Mouse (Mus musculus) liver, postnatal 0 days (tissue): ENCODE results near the gene Pnma1. TPM values are rescaled to one million over a fixed set of nuclear protein-coding genes. Genes with fewer than 3 reads are reported as not detected.
A peak's percentile ranks its signal among the peaks of the same experiment; 100 is the strongest.

Experiments used
- ATAC-seq: fragments of 200-750 bp; cut with Nextera tagmentation; 2 replicates; pipeline ENCODE4 v1.8.0; 2017; ENCODE audit warnings: mild to moderate bottlenecking, moderate library complexity
- DNase-seq: peaks from one replicate; pipeline ENCODE4 v3.0.0-alpha.2; 2016
- H3K27ac ChIP-seq: fragments of 300-500 bp; sonication (generic); 2 replicates; pipeline ENCODE4 v1.5.1; 2014; ENCODE audit warnings: antibody characterized with exemption, moderate library complexity, mild to moderate bottlenecking, low read depth
- H3K27me3 ChIP-seq: fragments of 300-500 bp; sonication (generic); 2 replicates; pipeline ENCODE4 v1.6.1; 2014; ENCODE audit warnings: low read length, control low read depth, mixed read lengths; ENCODE audit not compliant: insufficient read depth
- H3K36me3 ChIP-seq: fragments of 300-500 bp; sonication (generic); replicated peaks from 2 replicates; pipeline ENCODE4 v1.6.1; 2014; ENCODE audit warnings: mild to moderate bottlenecking, control low read depth, low read length, moderate library complexity, mixed read lengths; ENCODE audit not compliant: insufficient read depth
- H3K4me1 ChIP-seq: fragments of 300-500 bp; sonication (generic); 2 replicates; pipeline ENCODE4 v1.6.1; 2014; ENCODE audit warnings: antibody characterized with exemption, mild to moderate bottlenecking, control low read depth; ENCODE audit not compliant: insufficient read depth
- H3K4me2 ChIP-seq: fragments of 300-500 bp; sonication (generic); 2 replicates; pipeline ENCODE4 v1.6.1; 2014; ENCODE audit warnings: low read depth, mild to moderate bottlenecking, low read length, moderate library complexity, mixed read lengths
- H3K4me3 ChIP-seq: fragments of 300-500 bp; sonication (generic); 2 replicates; pipeline ENCODE4 v1.5.1; 2014; ENCODE audit warnings: low read depth, low read length
- H3K9ac ChIP-seq: fragments of 300-500 bp; sonication (generic); replicated peaks from 2 replicates; pipeline ENCODE4 v1.6.1; 2014; ENCODE audit warnings: mild to moderate bottlenecking, moderate library complexity
- H3K9me3 ChIP-seq: fragments of 300-500 bp; sonication (generic); 2 replicates; pipeline ENCODE4 v1.6.1; 2016; ENCODE audit warnings: mild to moderate bottlenecking, control low read depth, low read length, mixed read lengths
- CTCF ChIP-seq: sonication (generic); IDR thresholded peaks from 2 replicates; pipeline ENCODE4 v1.5.1; 2016; ENCODE audit warnings: antibody characterized with exemption, low read depth
- EP300 ChIP-seq: IDR thresholded peaks from 2 replicates; pipeline ENCODE4 v1.6.1; 2016; ENCODE audit warnings: antibody characterized with exemption, low read depth, mild to moderate bottlenecking
- WGBS: fragments of 180-500 bp; shearing (Covaris S2); extraction: QIAGEN DNeasy Blood & Tissue Kit; methylation state at CpG from one replicate; pipeline ENCODE4 v1.1.7; 2014; ENCODE audit not compliant: insufficient replicate concordance; 5-methylcytosine and 5-hydroxymethylcytosine counted together
- polyA plus RNA-seq: library from polyadenylated mRNA; unstranded; fragments of >200 nt; fragmentation: Nextera tagmentation; extraction: Ambion mirVana; gene quantifications from 2 replicates; pipeline ENCODE4 v1.2.1, GENCODE M21; 2015

Gene Pnma1
- polyA plus RNA-seq, 1 experiment from 2014 or later = 0.35 TPM

GRCm38 (mm10) chr12:84180701-84181435 lies 32.6 kb upstream of the Pnma1 start:
- peak overlapping the region; percentile 23 for H3K9ac ChIP-seq
- H3K27me3 ChIP-seq = no peaks in the 10 kb centered on the region
- H3K4me1 ChIP-seq = peaks cover 74% of the 10 kb centered on the region
- H3K9me3 ChIP-seq = no peaks in the 10 kb centered on the region
- ATAC-seq (peak; percentile 86), DNase-seq (peak; percentile 82)
- no peak overlapping the region for H3K4me3 ChIP-seq
- no peak for TF ChIP-seq CTCF
- 0 out of 2 replicates have a peak, but pooled peaks have one; percentile 4 for TF ChIP-seq EP300
- WGBS = 22% methylated on average over 8 of the region's 8 CpGs
- H3K36me3 ChIP-seq = peaks cover 9% of the 10 kb centered on the region; the same call in 1 of the 2 replicates
- peak overlapping the region; percentile 45 for H3K4me2 ChIP-seq
- peak overlapping the region; percentile 99 for H3K27ac ChIP-seq

- ATAC-seq (no peak), DNase-seq (no peak)
- no peak overlapping the region for H3K4me3 ChIP-seq
- H3K4me2 ChIP-seq = peak overlapping the region; percentile 45
- peak overlapping the region; percentile 23; the same call in 1 of the 2 replicates for H3K9ac ChIP-seq
- TF ChIP-seq CTCF (no peak), EP300 (no peak)
- WGBS = 67% methylated on average over 3 of the region's 3 CpGs
- H3K4me1 ChIP-seq = peaks cover 72% of the 10 kb centered on the region
- H3K27me3 ChIP-seq = no peaks in the 10 kb centered on the region
- peak overlapping the region; percentile 99; the same call in 1 of the 2 replicates for H3K27ac ChIP-seq
- no peaks in the 10 kb centered on the region for H3K9me3 ChIP-seq
- peaks cover 4% of the 10 kb centered on the region; the same call in 1 of the 2 replicates for H3K36me3 ChIP-seq
These were observed 31.8 kb upstream of the Pnma1 start for GRCm38 (mm10) chr12:84180090-84180489.

- Histone ChIP-seq H3K9ac (peak overlapping the region; percentile 41), H3K27me3 (no peaks in the 10 kb centered on the region), H3K9me3 (no peaks in the 10 kb centered on the region), H3K27ac (peak overlapping the region; percentile 99), H3K36me3 (peaks cover 3% of the 10 kb centered on the region; the same call in 1 of the 2 replicates), H3K4me2 (0 out of 2 replicates have a peak overlapping the region, but pooled peaks have one; percentile 20), H3K4me3 (no peak overlapping the region), H3K4me1 (peaks cover 82% of the 10 kb centered on the region)
- DNase-seq (no peak), ATAC-seq (no peak)
- TF ChIP-seq EP300 = no peak
- no peak for TF ChIP-seq CTCF
- 45% methylated on average over 10 of the region's 10 CpGs for WGBS
These were observed 30.6 kb upstream of the Pnma1 start for GRCm38 (mm10) chr12:84178652-84179445.

DNA sequence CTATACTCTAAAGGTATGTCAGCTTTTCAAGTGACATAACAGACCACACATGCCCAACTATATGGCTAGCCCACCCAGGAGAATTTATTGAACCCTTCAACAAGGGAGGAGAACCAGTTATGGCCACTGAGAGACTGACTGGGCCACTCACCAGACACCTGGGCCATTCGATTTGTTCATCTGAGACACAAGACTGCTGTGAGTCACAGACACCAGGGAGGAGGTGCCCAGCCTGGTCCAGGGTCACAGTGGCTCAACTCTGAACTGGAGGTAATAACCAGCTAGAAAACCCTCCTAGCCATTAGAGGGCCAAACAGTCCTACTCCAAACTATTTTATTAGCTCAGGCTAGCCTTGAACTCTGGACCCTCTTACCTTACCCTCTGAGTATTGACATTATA lies 29.8 kb upstream of the Pnma1 start:
- Histone ChIP-seq H3K9ac (peak overlapping the region; percentile 41), H3K4me1 (peaks cover 89% of the 10 kb centered on the region), H3K4me2 (peak overlapping the region; percentile 87; the same call in 1 of the 2 replicates)

GRCm38 (mm10) chr12:84176886-84177765 lies 28.8 kb upstream of the Pnma1 start:
- TF ChIP-seq EP300 (no peak), CTCF (no peak)
- WGBS = 28% methylated on average over 6 of the region's 6 CpGs
- Histone ChIP-seq H3K27ac (peak overlapping the region; percentile 99), H3K9ac (peak overlapping the region; percentile 80), H3K27me3 (no peaks in the 10 kb centered on the region), H3K4me2 (peak overlapping the region; percentile 87), H3K36me3 (peaks cover 19% of the 10 kb centered on the region), H3K4me3 (no peak overlapping the region), H3K4me1 (peaks cover 93% of the 10 kb centered on the region), H3K9me3 (no peaks in the 10 kb centered on the region)
- ATAC-seq (no peak), DNase-seq (peak; percentile 44)

More for the DNA sequence above, 29.8 kb upstream of the Pnma1 start:
- 43% methylated on average over 1 of the region's 1 CpGs for WGBS
- TF ChIP-seq CTCF (no peak), EP300 (no peak)
- no peak for ATAC-seq
- Histone ChIP-seq H3K36me3 (peaks cover 11% of the 10 kb centered on the region), H3K27ac (peak overlapping the region; percentile 99), H3K9me3 (no peaks in the 10 kb centered on the region), H3K27me3 (no peaks in the 10 kb centered on the region), H3K4me3 (no peak overlapping the region)
- DNase-seq = no peak
